Mouse (Mus musculus): Measurements from ENCODE around the gene Fbxo7.
"Not testable (repeated sequence)": the region's sequence is repeated elsewhere in the genome, so short reads cannot be mapped to it uniquely, and the experiment has no call there.

Gene Fbxo7

DNA sequence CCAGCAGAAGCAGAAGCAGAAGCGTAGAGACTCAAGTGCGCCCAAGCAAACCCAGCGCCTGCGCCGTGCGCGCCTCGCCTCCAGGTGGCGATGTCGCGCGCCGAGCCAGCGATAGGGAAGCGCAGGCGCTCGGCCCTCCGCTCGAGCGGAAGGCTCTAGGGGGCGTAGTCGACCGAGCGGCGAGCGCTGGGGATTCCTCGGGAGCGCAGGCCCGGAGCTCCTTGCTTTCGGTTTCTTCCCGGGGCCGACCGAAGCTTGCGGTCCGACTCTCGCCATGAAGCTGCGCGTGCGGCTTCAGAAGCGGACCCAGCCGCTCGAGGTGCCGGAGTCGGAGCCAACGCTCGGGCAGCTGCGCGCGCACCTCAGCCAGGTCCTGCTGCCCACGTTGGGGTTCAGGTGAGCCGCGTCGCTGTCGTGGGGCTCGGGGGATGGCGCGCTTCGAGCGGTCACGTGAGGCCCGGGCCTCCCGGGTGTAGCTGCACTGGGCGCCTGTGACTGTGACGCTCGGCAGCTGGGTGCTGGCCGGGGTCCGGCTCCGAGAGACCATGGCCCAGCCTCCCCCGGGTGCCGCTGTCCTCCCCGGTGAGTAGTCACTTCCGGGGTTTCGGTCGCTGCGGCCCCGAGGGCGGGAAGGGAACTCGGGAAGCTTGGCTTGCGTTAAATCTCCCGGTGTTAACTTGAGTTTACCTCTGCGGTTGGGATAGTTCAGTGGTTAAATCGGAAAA lies at the start of gene Fbxo7:
Gene Fbxo7, plus strand, starts transcription at position 224 of the 725 bp plus-strand sequence.
- DNase-seq (ENCODE audit: low read depth, low spot score): peak; percentile 64

DNA sequence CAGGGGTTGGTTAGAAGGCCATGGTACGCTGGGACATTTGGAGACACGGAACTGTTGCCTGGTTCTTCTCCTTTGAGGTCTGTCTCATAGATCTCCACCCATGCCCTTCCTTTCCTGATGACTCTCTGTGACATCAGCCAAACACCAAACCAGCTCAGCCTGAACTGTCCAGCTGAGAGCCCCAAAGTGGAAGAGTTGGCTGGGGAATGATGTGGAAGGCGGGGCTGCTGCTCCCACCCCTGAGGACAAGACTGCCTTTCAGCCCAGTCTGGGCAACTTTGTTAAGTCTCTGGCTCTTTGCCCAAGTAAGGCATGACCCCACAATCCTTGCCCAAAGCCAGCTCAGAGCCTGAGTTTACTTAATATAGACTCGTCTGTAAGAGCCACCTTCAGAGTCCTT lies 48.9 kb upstream of the Fbxo7 start:
- DNase-seq (ENCODE audit: low read depth, low spot score): no peak

DNA sequence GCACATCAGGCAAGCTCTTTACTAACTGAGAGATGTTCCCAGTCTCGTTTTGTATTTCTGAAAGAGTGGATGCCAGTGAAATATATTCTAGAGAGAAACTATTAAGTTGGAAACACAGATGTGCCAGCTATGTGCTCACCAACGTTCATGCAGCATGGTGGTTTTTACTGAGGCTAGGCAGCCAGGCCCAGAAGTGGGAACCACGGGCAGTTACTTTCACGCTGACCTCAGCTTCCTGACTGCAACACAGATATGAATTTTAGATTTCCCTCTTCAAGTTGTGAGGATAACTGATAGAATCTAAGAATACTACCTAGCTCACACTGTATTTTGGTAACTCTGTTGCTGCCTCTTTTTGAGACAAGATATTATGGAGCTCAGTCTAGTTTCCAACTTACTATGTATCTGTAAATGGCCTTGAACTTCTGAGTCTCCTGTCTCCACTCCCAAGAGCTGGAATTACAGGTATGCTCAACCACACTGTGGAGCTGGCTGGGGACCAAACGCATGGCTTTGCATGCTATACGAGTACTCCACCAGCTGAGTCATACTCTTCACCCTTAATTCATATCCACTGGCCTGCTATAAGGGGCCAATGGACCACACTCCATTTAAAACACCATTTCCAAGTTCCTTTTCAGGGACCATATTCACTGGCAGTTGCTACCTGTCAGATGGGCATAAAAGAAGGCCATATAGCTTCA lies 32.2 kb upstream of the Fbxo7 start:
- no peak for DNase-seq (ENCODE audit: low read depth, low spot score)

DNA sequence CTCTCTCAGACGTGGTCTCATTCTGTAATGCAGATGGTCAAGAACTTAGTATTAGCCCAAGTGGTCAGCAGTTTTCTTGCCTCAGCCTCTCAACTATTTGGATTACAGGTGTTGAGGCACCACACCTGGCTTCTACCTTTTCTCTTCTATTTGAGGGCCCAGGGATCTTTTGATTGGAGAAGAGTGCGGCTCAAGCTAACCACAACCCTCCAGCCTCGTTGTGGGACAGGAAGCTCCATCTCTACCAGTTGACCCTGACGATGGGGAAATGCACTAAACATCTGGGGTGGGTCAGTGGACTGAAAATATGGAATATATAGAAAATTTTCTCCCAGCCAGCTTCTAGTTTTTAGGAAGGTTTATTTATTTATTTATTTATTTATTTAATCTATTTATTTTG lies 29.4 kb upstream of the Fbxo7 start:
- no peak for DNase-seq (ENCODE audit: low read depth, low spot score)

DNA sequence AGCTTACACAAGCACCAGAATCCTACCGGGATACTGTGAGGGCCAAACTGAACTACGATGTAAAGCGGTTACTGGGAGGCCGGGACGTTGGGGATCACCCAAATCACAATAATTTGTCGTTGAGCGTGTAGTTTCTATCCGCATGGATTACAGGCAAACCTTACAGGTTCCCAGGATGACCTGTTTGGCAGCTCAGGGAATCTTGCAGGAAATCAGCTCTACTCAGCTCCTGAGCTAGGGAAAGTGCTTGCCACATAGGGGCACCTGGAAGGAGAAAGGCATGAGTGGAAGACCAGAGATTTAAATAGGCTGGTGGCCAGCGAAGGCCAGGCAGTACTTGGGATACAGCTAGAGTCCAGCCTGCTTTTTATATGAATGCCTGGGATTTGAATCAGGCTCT lies 27.9 kb upstream of the Fbxo7 start:
- no peak for DNase-seq (ENCODE audit: low read depth, low spot score)

DNA sequence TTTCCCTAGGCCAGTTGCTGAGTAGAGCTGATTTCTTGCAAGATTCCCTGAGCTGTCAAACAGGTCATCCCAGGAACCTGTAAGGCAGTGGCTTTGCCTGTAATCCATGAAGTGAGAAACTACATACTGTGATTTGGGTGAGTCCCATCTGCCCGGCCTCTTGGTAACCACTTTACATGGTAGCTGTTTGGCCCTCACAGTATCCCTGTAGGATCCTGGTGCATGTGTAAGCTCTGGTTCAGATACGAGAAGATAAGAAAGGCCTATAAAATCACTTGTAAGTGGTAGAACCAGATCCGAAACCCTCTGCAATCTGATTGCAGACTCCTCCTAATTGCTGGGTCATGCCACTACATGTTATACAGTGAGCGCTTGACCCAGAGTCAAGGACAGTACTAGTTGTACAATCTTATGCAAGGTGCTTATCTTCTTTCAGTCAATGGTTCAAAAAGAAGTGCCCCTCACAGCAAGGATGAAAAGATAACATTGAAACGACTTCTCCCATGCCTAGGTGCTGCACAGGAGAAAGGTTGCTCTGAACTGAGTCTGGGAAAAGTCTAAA lies 27.1 kb upstream of the Fbxo7 start:
- no peak for DNase-seq (ENCODE audit: low read depth, low spot score)

DNA sequence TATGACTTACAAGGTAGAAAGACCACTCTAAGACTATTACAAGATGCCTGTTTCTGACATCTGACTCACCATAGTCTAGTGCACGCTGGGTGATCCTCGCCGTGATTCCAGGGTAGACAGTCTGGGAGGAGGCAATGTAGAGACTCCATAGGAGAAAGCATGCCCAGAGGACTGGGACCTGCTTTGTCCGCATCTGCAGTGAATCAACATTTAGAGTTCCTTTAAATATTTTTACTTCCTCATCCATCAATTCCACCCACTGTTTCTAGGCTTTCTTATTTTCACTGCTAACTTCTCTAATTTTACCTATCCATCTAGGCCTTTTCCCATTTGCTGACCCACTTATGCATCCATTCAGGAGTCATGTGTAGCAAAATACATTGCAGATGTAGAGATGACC lies 21.3 kb upstream of the Fbxo7 start:
- DNase-seq (ENCODE audit: low read depth, low spot score): no peak

DNA sequence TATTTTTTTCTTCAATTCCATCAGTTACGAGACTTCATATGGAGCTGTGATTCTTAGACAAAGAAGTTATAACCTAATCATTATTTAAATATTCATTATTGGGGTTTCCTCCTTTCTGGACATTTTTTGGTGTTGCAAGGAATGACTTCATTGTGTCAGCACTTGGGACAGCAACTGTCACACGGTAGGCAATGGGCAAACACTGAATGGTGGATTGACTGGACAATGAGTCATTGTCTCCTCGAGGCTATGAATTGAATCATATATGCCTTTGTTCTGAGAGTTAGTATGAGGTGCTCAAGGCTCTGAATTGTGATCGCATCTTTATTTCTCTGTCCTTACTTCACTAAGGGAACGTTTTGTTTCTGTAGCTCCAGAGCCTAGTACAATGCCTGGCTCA lies 15.3 kb upstream of the Fbxo7 start:
- DNase-seq (ENCODE audit: low read depth, low spot score): no peak

DNA sequence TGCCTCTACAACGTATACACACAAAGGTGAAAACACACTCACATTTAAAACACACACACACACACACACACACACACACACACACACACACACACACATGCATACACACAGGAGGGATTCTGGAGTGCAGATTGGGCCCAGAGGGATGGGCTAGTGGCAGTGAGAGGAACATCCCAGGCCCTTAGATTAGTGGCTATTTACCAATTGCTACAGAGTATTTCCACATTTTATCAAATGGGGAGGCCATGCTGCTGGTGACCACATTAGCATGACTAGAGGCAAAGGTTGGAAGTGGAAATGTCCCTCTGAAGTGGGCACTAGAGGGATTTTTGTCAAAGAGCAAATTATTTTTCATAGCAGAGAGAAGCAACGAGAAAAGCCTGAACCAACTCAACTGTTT lies 12.1 kb upstream of the Fbxo7 start:
- DNase-seq (ENCODE audit: low read depth, low spot score): no peak

DNA sequence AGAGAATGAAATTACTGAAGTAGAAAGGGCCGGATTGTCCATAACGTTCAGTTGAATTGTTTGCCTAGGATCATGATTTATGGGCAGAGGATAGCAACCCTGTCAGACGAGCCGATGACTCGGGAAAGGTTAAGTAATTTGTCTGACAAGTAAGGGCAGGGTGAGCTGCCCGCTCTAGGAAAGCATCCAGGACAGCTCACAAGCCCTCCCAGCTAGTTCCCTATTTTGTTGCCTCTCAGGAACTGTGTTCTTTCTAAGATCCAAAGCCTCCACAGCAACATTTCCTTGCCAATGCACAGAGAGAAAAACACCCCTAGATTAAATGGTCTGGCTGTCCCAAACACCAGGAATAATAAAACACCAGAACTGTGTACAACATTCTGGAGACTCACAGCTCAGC lies 11.1 kb upstream of the Fbxo7 start:
- no peak for DNase-seq (ENCODE audit: low read depth, low spot score)

DNA sequence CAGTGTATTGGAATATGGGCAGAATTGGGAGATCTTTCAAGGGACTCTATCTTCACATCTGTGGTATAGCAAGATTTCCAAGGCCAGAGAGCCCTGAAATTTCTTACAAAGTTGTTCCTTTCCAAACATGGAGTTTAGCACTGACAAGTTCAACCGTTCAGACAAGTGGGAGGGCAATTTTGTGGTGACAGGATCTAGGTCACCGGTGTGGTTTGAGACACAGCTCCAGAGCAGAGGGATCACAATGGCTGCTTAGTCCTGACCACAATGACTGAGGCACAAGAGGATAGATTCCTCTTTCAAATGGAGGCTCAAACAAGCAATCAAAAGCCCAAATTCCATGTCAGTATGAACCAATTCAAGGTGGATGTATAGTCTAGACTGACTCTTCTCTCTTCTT lies 10.6 kb upstream of the Fbxo7 start:
- DNase-seq (ENCODE audit: low read depth, low spot score): no peak

DNA sequence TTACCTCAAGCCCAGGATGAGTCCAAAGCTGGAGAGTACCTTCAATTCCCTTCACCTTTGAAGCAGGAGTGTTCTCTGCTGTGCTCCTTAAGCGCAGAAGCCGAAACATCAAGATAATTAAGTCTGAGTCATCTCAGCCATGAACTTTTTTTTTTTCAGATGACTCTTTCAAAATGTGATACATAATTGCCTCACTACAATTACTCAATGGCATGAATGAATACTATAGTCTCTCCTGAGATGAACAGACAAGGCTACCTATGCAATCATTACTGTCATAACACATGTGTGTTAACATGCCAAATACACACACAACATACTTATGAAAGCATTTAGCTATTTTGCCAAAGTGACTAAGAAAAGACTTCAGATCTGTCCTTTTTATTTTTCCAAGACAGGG lies 10.0 kb upstream of the Fbxo7 start, which contains the start of gene Bpifc:
Gene Bpifc, minus strand, starts transcription at position 115 of the 400 bp plus-strand sequence.
- no peak for DNase-seq (ENCODE audit: low read depth, low spot score)

DNA sequence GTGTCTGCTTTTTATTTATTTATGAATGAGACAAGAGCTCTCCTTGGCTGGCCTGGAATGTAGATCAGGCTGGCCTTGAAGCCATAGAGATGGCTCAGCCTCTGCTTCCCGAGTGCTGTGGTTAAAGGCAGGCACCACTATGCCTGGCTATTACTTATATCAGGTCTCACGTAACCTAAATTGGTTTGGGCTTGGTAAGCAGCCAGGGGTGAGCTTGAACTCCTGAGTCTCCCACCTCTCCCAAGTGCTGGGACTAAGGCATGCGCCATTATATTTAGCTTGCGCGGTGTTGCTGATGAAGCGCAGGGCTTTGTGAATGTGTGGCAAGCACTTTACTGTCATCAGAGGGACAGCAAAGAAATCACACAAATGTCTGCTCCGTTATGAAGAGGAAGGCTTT lies 4.0 kb upstream of the Fbxo7 start:
- DNase-seq (ENCODE audit: low read depth, low spot score): no peak

DNA sequence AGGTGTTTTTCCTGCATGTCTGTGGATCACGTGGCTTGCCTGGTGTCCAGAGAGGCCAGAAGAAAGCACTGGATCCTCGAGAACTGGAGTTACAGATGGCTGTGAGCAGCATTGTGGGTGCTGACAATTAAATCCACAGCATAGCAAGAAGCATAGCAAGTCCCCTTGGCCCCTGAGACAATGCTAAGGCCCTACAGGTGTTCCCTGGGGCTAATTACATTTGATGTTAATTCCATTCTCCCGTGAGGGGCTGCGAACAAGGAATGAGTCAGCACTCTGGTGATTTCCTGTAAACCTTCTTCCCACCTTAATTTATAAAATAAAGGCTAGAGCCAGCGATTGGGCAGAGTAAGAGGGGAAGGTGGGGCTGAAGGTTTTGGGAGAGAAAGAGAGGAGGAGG lies 3.0 kb upstream of the Fbxo7 start:
- no peak for DNase-seq (ENCODE audit: low read depth, low spot score)

DNA sequence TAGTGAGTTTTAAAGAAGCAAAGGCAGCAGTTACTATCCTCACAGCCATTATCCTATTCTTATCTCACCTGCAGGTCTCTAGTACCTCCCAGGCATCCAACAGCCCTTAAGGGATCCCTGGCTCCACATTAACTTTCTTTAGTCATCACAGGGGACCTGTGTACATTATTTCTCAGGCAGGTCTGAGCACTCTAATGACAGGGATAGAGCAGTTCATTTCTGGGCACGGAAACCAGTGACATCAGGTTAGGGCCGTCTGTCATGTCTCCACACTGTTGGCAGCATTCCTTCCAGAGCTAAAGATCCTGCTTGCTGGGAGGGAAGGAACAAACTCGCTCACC lies 394 bp upstream of the Fbxo7 start:
- no peak for DNase-seq (ENCODE audit: low read depth, low spot score)

DNA sequence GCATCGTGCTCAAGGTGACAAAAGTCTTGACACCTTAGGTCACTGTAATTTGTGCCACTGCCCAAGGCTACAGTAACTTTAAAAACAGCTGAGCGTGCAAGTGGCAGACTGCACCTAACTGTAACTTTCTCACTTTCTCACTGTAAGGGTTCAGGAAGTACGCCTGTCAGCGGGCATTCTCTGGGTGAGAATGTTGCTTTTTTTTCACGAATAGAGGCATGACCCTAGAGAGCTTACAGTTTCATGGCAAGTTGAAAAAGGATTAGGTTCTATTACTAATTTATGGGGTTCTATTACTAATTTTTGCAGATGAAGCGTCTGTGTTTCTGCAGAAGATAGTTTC lies 673 bp downstream of the Fbxo7 start:
- no peak for DNase-seq (ENCODE audit: low read depth, low spot score)

DNA sequence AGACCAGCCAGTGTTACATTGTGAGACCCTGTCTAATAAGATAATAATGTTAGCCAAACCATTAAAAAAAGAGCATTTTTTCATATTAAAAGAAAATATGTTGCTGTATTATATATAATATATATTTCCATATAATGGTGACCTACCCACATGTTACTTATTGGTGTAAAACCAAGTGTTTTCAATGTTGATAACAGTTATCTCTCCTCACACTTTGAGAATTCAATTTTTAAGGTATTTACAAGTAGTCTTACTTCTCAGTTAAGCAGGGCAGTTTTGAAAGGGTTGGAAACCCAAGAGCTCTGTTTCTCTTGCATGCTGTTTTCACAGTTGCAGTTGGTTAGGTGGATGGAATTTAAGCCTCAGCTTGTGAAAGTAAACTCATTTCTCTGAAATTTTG lies 1.4 kb downstream of the Fbxo7 start:
- no peak for DNase-seq (ENCODE audit: low read depth, low spot score)

DNA sequence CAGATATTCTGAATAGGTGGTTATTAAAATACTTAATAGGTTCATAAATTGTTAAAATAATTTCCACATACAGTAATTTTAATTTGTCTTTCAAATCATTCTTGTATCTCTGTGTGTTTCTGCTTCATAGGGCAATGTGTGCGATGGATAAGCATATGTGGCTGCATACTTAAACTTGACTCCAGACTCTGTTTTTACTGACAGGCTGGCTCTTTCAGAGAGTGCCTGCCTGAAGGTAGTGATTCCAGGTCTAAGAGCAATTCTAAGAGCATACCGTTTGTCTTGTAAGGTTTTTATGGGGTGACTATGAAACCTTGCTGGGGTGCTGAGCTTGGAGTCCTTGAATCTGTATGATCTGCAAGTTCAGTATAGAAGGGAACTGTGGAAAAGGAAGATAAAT lies 4.1 kb downstream of the Fbxo7 start:
- DNase-seq (ENCODE audit: low read depth, low spot score): no peak

DNA sequence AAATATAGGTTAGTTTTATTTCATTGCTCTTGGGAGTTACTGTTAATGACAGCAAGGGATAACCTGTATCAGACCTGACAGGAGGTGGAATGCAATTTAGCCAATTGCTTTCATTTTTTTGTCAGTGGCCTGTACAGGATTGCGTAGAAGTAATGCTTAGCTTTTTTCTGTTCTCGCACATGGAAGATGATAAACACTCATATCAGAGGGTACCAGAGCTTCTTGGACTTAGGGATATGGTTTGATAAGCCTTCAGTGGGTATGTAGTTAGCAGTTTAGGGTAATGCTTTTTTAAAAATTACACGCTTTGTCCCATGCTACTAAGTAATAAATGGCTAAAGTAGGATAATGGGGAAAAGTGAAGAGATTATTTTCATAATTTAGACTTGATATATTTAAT lies 4.6 kb downstream of the Fbxo7 start:
- DNase-seq (ENCODE audit: low read depth, low spot score): no peak

DNA sequence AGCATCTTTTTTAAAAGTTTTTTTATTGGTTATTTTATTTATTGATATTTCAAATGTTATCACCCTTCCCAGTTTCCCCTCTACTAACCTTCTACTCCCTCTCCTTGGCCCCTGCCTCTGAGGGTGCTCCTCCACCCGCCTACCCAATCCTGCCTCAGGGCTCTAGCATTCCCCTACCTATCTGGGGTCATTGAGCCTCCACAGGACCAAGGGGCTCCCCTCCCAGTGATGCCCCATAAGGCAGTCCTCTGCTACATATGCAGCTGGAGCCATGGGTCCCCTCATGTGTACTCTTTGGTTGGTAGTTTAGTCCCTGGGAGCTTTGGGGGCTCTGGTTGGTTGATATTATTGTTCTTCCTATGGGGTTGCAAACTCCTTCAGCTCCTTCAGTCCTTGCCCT lies 5.0 kb downstream of the Fbxo7 start:
- DNase-seq (ENCODE audit: low read depth, low spot score): not testable (repeated sequence)

DNA sequence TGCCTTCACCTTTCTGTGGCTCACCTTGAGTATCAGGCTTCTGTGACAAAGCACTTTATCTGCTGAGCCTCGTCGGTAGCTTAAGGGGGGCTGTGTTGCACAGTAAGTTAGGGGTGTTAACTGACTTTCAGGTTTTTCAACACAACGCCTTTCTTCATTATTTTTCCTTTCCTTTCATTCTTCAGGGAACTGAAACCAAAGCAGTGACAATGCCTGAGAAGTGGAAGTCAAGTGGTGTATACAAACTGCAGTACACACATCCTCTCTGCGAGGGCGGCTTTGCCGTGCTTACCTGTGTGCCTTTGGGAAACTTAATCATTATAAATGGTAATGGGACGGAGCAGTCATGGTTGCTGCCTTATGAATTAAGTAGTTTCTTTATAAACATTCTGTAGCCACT lies 9.0 kb downstream of the Fbxo7 start:
- no peak for DNase-seq (ENCODE audit: low read depth, low spot score)

DNA sequence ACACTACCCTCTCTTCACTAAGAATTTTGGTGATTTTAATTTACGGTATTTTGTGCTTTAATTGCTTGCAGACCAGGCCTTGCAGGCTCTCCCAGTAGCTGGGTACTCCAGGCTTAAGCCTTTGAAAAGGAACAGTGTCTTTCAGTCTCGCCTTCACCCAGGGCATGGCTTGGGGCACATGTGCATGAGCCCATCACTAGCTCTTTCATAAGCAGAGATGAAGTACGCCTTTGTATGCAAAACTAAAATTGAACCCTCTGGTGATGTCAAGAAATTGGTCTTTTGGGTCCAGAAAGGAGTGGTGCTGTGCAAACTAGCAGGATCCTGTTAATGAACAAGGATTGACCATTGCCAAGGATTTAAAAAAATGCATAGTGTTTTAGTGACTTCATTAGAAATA lies 10.7 kb downstream of the Fbxo7 start:
- no peak for DNase-seq (ENCODE audit: low read depth, low spot score)

DNA sequence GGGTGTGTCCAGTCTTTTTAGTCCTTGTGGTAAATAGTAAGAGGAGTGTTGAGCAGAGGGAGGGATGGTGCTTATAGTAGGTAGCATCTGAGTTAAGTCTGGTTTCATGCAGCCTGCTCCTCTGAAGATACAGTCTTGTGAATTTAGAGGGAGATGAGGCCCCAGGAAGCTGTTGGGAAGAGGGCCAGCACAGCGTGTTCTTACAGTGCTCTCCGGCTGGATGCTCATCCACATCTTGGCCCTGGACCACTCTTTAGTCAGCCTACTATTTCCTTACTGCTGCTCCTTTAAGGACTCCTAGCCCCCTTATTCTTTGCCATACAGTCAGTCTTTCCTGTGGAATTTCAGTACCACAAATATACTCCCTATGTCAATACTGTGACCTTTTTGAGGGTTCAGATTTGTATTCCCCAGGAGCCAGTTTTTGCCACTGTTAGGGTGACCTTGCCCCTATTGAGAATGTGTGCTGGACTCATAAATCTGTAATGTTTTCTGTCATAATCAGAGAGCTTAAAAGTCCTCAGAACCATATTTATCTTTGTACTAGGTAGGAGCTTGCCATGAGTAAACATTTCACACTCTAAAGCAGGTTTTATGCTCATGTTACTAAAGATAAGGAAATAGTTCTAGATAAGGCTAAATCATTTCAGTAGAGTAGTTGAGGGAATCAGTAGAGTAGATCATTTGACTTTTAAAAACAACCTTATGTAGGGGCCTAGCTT lies 12.4 kb downstream of the Fbxo7 start:
- no peak for DNase-seq (ENCODE audit: low read depth, low spot score)
